Mouse (Mus musculus): Measurements from ENCODE around the gene Trim66.

GRCm38 (mm10) chr7:109519936-109520335 lies 12.0 kb upstream of the Trim66 start:
- TF ChIP-seq MAFK (IDR thresholded peaks at IDR 0.05; ENCODE audit: insufficient read depth, low read depth, low read length), result no peak
- no peak for TF ChIP-seq ZNF384 (IDR thresholded peaks at IDR 0.05; ENCODE audit: low read depth, low read length)
- TF ChIP-seq CHD2 (IDR thresholded peaks at IDR 0.05; ENCODE audit: low read depth, low read length), result no peak
- no peak for TF ChIP-seq HCFC1 (IDR thresholded peaks at IDR 0.05; ENCODE audit: borderline replicate concordance, insufficient read depth, low read length)
- TF ChIP-seq ZC3H11A (IDR thresholded peaks at IDR 0.05; ENCODE audit: borderline replicate concordance, low read depth, low read length), result no peak

Data from ES-E14 (cell line).